Mouse (Mus musculus) CH12.LX (cell line): ENCODE measurements around the gene Tle3. TPM values are rescaled to one million over a fixed set of nuclear protein-coding genes. Genes with fewer than 3 reads are reported as not detected.

Experiments
- DNase-seq: peaks from one replicate; pipeline ENCODE4 v3.0.0-alpha.2; 2013; ENCODE audit errors: extremely low read depth
- H3K27ac ChIP-seq: 2 replicates; pipeline ENCODE4 v1.5.1; 2012; ENCODE audit warnings: low read depth, mild to moderate bottlenecking, control low read depth, moderate library complexity; ENCODE audit not compliant: insufficient read depth
- H3K27me3 ChIP-seq: replicated peaks from 2 replicates; pipeline ENCODE3; 2012; ENCODE audit warnings: inconsistent platforms
- H3K36me3 ChIP-seq, 2 experiments: replicated peaks in 1 of 2; 2 replicates each; pipeline versions ENCODE3 to v1.6.1; 2012; ENCODE audit warnings: inconsistent platforms in 1 of 2, low read length in 1 of 2, mild to moderate bottlenecking in 1 of 2, mixed read lengths in 1 of 2, moderate library complexity in 1 of 2; ENCODE audit not compliant: control insufficient read depth in 1 of 2, insufficient read depth in 1 of 2
- H3K4me1 ChIP-seq, 2 experiments: 2 replicates each; pipeline ENCODE4 v1.6.1; 2012; ENCODE audit warnings: inconsistent platforms in 1 of 2, moderate library complexity in 1 of 2; ENCODE audit not compliant: insufficient read depth in 2 of 2, control insufficient read depth in 1 of 2
- H3K4me2 ChIP-seq: 2 replicates; pipeline ENCODE4 v1.6.1; 2012; ENCODE audit warnings: low read depth, mild to moderate bottlenecking, control low read depth; ENCODE audit not compliant: poor library complexity, insufficient read depth, severe bottlenecking
- H3K4me3 ChIP-seq, 3 experiments: fragments of 150-350 bp in 1 of 3; sonication (generic) in 1 of 3; replicated peaks in 1 of 3; 2 replicates each; pipeline versions ENCODE3 to v1.5.1; 2011 to 2012; ENCODE audit warnings: low read depth in 2 of 3, low read length in 2 of 3, mild to moderate bottlenecking in 2 of 3, moderate library complexity in 2 of 3, control low read depth in 1 of 3, improper control_type of control experiment in 1 of 3, inconsistent platforms in 1 of 3, mixed read lengths in 1 of 3; ENCODE audit not compliant: poor library complexity in 1 of 3
- H3K79me2 ChIP-seq: replicated peaks from 2 replicates; pipeline ENCODE4 v1.6.1; 2012; ENCODE audit warnings: mild to moderate bottlenecking, moderate library complexity; ENCODE audit not compliant: control insufficient read depth, poor library complexity, insufficient read depth, severe bottlenecking; ENCODE audit errors: extremely low read depth
- H3K9ac ChIP-seq: 2 replicates; pipeline ENCODE4 v1.6.1; 2012; ENCODE audit warnings: low read depth, mild to moderate bottlenecking, control low read depth, moderate library complexity; ENCODE audit not compliant: insufficient read depth
- H3K9me3 ChIP-seq: replicated peaks from 2 replicates; pipeline ENCODE3; 2012; ENCODE audit warnings: low read length, inconsistent platforms, mixed read lengths
- BHLHE40 ChIP-seq: IDR thresholded peaks from 2 replicates; pipeline ENCODE4 v1.6.1; 2011; ENCODE audit warnings: mild to moderate bottlenecking, low read depth, low read length, improper control_type of control experiment
- CHD2 ChIP-seq: IDR thresholded peaks from 2 replicates; pipeline ENCODE4 v1.6.1; 2011; ENCODE audit warnings: low read length, improper control_type of control experiment
- CTCF ChIP-seq, 2 experiments: IDR thresholded peaks in 1 of 2; conservative IDR thresholded peaks in 1 of 2; 2 replicates each; pipeline ENCODE4 v1.5.1; 2011 to 2012; ENCODE audit warnings: low read depth in 2 of 2, low read length in 2 of 2, improper control_type of control experiment in 1 of 2, inconsistent platforms in 1 of 2, mild to moderate bottlenecking in 1 of 2, moderate library complexity in 1 of 2
- E2F4 ChIP-seq: IDR thresholded peaks from 2 replicates; pipeline ENCODE4 v1.6.1; 2011; ENCODE audit warnings: low read depth, low read length, improper control_type of control experiment; ENCODE audit not compliant: insufficient replicate concordance
- ELF1 ChIP-seq: IDR thresholded peaks from 2 replicates; pipeline ENCODE4 v1.6.1; 2014; ENCODE audit warnings: low read depth, mild to moderate bottlenecking, inconsistent platforms, low read length, improper control_type of control experiment
- ETS1 ChIP-seq: conservative IDR thresholded peaks from 2 replicates; pipeline ENCODE4 v1.6.1; 2012; ENCODE audit warnings: low read depth, mild to moderate bottlenecking, inconsistent platforms, low read length, improper control_type of control experiment, moderate library complexity
- GABPA ChIP-seq: IDR thresholded peaks from 2 replicates; pipeline ENCODE4 v1.6.1; 2012; ENCODE audit warnings: low read depth, low read length, improper control_type of control experiment, inconsistent platforms; ENCODE audit not compliant: insufficient replicate concordance
- HCFC1 ChIP-seq: IDR thresholded peaks from 2 replicates; pipeline ENCODE4 v1.6.1; 2012; ENCODE audit warnings: low read depth, mild to moderate bottlenecking, inconsistent platforms, low read length, improper control_type of control experiment
- MAX ChIP-seq: IDR thresholded peaks from 2 replicates; pipeline ENCODE4 v1.6.1; 2011; ENCODE audit warnings: low read length, improper control_type of control experiment
- POLR2A ChIP-seq: IDR thresholded peaks from 2 replicates; pipeline ENCODE4 v1.6.1; 2011; ENCODE audit warnings: low read depth, mild to moderate bottlenecking, improper control_type of control experiment, low read length
- POLR2AphosphoS2 ChIP-seq: IDR thresholded peaks from 2 replicates; pipeline ENCODE4 v1.6.1; 2011; ENCODE audit warnings: low read depth, low read length, improper control_type of control experiment
- RAD21 ChIP-seq: IDR thresholded peaks from 2 replicates; pipeline ENCODE4 v1.6.1; 2011; ENCODE audit warnings: low read depth, mild to moderate bottlenecking, low read length, improper control_type of control experiment, moderate library complexity
- RCOR1 ChIP-seq: conservative IDR thresholded peaks from 2 replicates; pipeline ENCODE4 v1.6.1; 2012; ENCODE audit warnings: low read depth, mild to moderate bottlenecking, inconsistent platforms, low read length, improper control_type of control experiment
- SIN3A ChIP-seq: IDR thresholded peaks from 2 replicates; pipeline ENCODE4 v1.6.1; 2012; ENCODE audit warnings: low read length, improper control_type of control experiment, inconsistent platforms
- SMC3 ChIP-seq: IDR thresholded peaks from 2 replicates; pipeline ENCODE4 v1.6.1; 2011; ENCODE audit warnings: low read depth, low read length, improper control_type of control experiment
- TBP ChIP-seq: conservative IDR thresholded peaks from 2 replicates; pipeline ENCODE4 v1.6.1; 2011; ENCODE audit warnings: low read depth, low read length, improper control_type of control experiment
- UBTF ChIP-seq: IDR thresholded peaks from 2 replicates; pipeline ENCODE4 v1.6.1; 2012; ENCODE audit warnings: low read depth, mild to moderate bottlenecking, inconsistent platforms, low read length, improper control_type of control experiment, moderate library complexity
- USF1 ChIP-seq: IDR thresholded peaks from 2 replicates; pipeline ENCODE4 v1.6.1; 2014; ENCODE audit warnings: low read depth, mild to moderate bottlenecking, inconsistent platforms, low read length, improper control_type of control experiment
- USF2 ChIP-seq: conservative IDR thresholded peaks from 2 replicates; pipeline ENCODE4 v1.6.1; 2011; ENCODE audit warnings: low read depth, low read length, improper control_type of control experiment
- ZNF384 ChIP-seq: IDR thresholded peaks from 2 replicates; pipeline ENCODE4 v1.6.1; 2012; ENCODE audit warnings: low read depth, low read length, improper control_type of control experiment, inconsistent platforms
- dilution Hi-C: fragments of 300-500 bp; cut with MboI; formaldehyde crosslinking; loops from 2 replicates; pipeline ENCODE4 v1.14.3; 2020; ENCODE audit warnings: low sequenced_read_pairs; ENCODE audit not compliant: extremely low pct_unique_long_range_greater_than_20kb, extremely low pct_ligation_motif_present
- in situ Hi-C: fragments of 300-500 bp; cut with MboI; formaldehyde crosslinking; loops from 3 replicates; pipeline ENCODE4 v1.14.3; 2019; ENCODE audit warnings: low sequenced_read_pairs, low pct_ligation_motif_present, low pct_unique_long_range_greater_than_20kb, mixed read lengths
- polyA plus RNA-seq: library from polyadenylated mRNA; unstranded; fragments of >175 nt; gene quantifications from 2 replicates; pipeline ENCODE4 v1.2.1, GENCODE M21; 2012; ENCODE audit warnings: low read depth; ENCODE audit not compliant: insufficient read length
- total RNA-seq, 2 experiments: library from RNA; depleted of rRNA; stranded (reverse); fragments of 300-350 nt in 1 of 2; fragments of >200 nt in 1 of 2; gene quantifications; 2 replicates each; pipeline ENCODE4 v1.2.3; 2012 to 2014

Tle3 gene
- total and polyA plus RNA-seq, 3 experiments = 8.1 to 29.1 (median 22.8) TPM

GRCm38 (mm10) chr9:61403866-61404614, 31.9 kb downstream of the Tle3 start:
- dilution Hi-C loops = no loop called here
- in situ Hi-C loops = no loop called here
- H3K27ac ChIP-seq = no peak overlapping the region
- H3K4me3 ChIP-seq = no peak overlapping the region
- no peaks in the 10 kb centered on the region for H3K9me3 ChIP-seq
- no peak overlapping the region for H3K4me2 ChIP-seq
- H3K4me1 ChIP-seq = peaks cover 0 to 15% of the 10 kb centered on the region in 2 experiments; a peak in 3 of 4 replicates
- peaks cover 47 to 99% of the 10 kb centered on the region in 2 experiments for H3K36me3 ChIP-seq
- no peaks in the 10 kb centered on the region for H3K79me2 ChIP-seq
- no peaks in the 10 kb centered on the region for H3K27me3 ChIP-seq
- no peak for DNase-seq
- TF ChIP-seq POLR2AphosphoS2 (no peak), HCFC1 (no peak), MAX (no peak), SIN3A (no peak), ELF1 (no peak), CTCF (conservative IDR thresholded peaks at IDR 0.05 in 1 of 2, IDR thresholded peaks at IDR 0.05 in 1 of 2; ENCODE audit: low read depth in 2 of 2, low read length in 2 of 2) (no peak), ETS1 (no peak), UBTF (no peak), CHD2 (no peak), E2F4 (no peak), ZNF384 (no peak), POLR2A (no peak), RCOR1 (no peak), GABPA (no peak), BHLHE40 (no peak), USF1 (no peak), RAD21 (no peak), USF2 (no peak)
- no peak overlapping the region for H3K9ac ChIP-seq

- H3K27ac ChIP-seq = no peak overlapping the region
- no peak overlapping the region for H3K4me3 ChIP-seq
- H3K9me3 ChIP-seq = no peaks in the 10 kb centered on the region
- TF ChIP-seq SMC3 (no peak), TBP (no peak)
- TF ChIP-seq, all 38 proteins: peak for 0
- no peak overlapping the region for H3K9ac ChIP-seq
- H3K79me2 ChIP-seq = no peaks in the 10 kb centered on the region
- in situ Hi-C loops = no loop called here
- peaks cover 0 to 15% of the 10 kb centered on the region in 2 experiments; a peak in 3 of 4 replicates for H3K4me1 ChIP-seq
- dilution Hi-C loops = no loop called here
- peaks cover 52 to 99% of the 10 kb centered on the region in 2 experiments for H3K36me3 ChIP-seq
- no peak for DNase-seq
- H3K4me2 ChIP-seq = no peak overlapping the region
- no peaks in the 10 kb centered on the region for H3K27me3 ChIP-seq
Observed at GRCm38 (mm10) chr9:61404615-61404980, 32.4 kb downstream of the Tle3 start.
